In genomic region chr8:88325251-88325650, GRCm38 (mm10) we compare ENCODE assay signal across 21 mouse cellular contexts. TPM values are rescaled to one million over a fixed set of nuclear protein-coding genes. Genes with fewer than 3 reads are reported as not detected.
DNase-seq lines count a peak whose midpoint lies in the region; ATAC-seq and TF ChIP-seq lines count a peak whose summit lies in the region.
"Had no signal": no experiment of that assay in that cellular context is flagged by ENCODE, and none has a peak within 500 bp of the region (broad histone marks: within the 10 kb centered on the region; RNA-seq: fewer than 3 reads in every experiment).

No protein-coding gene starts in this region.

- intact Hi-C loops in left cerebral cortex, adult 2 months (cut with DNase I) = no loop called here

- no peak overlapping the region for H3K4me3 ChIP-seq in hindbrain, embryonic 16.5 days (ENCODE audit: low read length)
- no peak overlapping the region for H3K4me3 ChIP-seq in hindbrain, embryonic 13.5 days
- no peak overlapping the region for H3K4me3 ChIP-seq in lung, embryonic 14.5 days (ENCODE audit: low read depth, low read length)
- no peak overlapping the region for H3K4me3 ChIP-seq in myocyte
- no peak overlapping the region for H3K4me3 ChIP-seq in left cerebral cortex, adult 2 months
- H3K4me3 ChIP-seq: embryonic facial prominence, embryonic 13.5 days; erythroblast, embryonic 14.5 days; forebrain, embryonic 12.5 days; heart, embryonic 13.5 days; intestine, embryonic 15.5 days; kidney, embryonic 15.5 days; liver, embryonic 12.5 days; midbrain, embryonic 13.5 days had no signal

- DNase-seq in embryo, embryonic 10 days (ENCODE audit: low spot score) = peak; percentile 33
- no peak for DNase-seq in embryo, embryonic 10.5 days (ENCODE audit: low spot score)
- DNase-seq in lung, embryonic 14.5 days = peak; percentile 80
- no peak for DNase-seq in lung, postnatal 10 days
- DNase-seq in left cerebral cortex, adult 2 months (ENCODE audit: extremely low spot score in 1 of 2, low spot score in 2 of 2) = no peak
- DNase-seq: cerebellum, adult 9-10 months; gastrocnemius, postnatal 10 days; lung, adult 2 months; thymus, postnatal 36 days had no signal

- no peaks in the 10 kb centered on the region for H3K27me3 ChIP-seq in hindbrain, embryonic 16.5 days (replicated peaks; ENCODE audit: control insufficient read depth, insufficient read depth, low read length)
- no peaks in the 10 kb centered on the region for H3K27me3 ChIP-seq in hindbrain, embryonic 13.5 days
- no peaks in the 10 kb centered on the region for H3K27me3 ChIP-seq in lung, embryonic 14.5 days (ENCODE audit: insufficient read depth, low read length)
- H3K27me3 ChIP-seq in myocyte (ENCODE audit: control insufficient read depth, insufficient read depth, insufficient read length) = no peaks in the 10 kb centered on the region
- H3K27me3 ChIP-seq: embryonic facial prominence, embryonic 13.5 days; forebrain, embryonic 12.5 days; heart, embryonic 13.5 days; intestine, embryonic 15.5 days; kidney, embryonic 15.5 days; liver, embryonic 12.5 days; midbrain, embryonic 13.5 days had no signal

- 0 out of 2 replicates have a peak, but pooled peaks have one; percentile 25 for ATAC-seq in hindbrain, embryonic 16.5 days
- no peak for ATAC-seq in hindbrain, embryonic 13.5 days (ENCODE audit: low FRiP score)
- ATAC-seq in lung, embryonic 14.5 days (ENCODE audit: insufficient read depth) = peak; percentile 79
- ATAC-seq: intestine, embryonic 15.5 days; liver, embryonic 12.5 days; midbrain, embryonic 13.5 days had no signal

- H3K4me1 ChIP-seq in hindbrain, embryonic 16.5 days (ENCODE audit: control insufficient read depth, insufficient read depth, low read depth, low read length) = no peaks in the 10 kb centered on the region
- no peaks in the 10 kb centered on the region for H3K4me1 ChIP-seq in hindbrain, embryonic 13.5 days (replicated peaks)
- H3K4me1 ChIP-seq in lung, embryonic 14.5 days (ENCODE audit: insufficient read depth) = peaks cover 16% of the 10 kb centered on the region
- H3K4me1 ChIP-seq: embryonic facial prominence, embryonic 13.5 days; forebrain, embryonic 12.5 days; intestine, embryonic 15.5 days; kidney, embryonic 15.5 days; liver, embryonic 12.5 days; midbrain, embryonic 13.5 days had no signal

- TF ChIP-seq CTCF in lung, embryonic 14.5 days (IDR thresholded peaks at IDR 0.05; ENCODE audit: low read depth) = no peak
- no peak for TF ChIP-seq CTCF in left cerebral cortex, adult 2 months (IDR thresholded peaks at IDR 0.05)

- 60% methylated on average over 5 of the region's 5 CpGs for WGBS in hindbrain, embryonic 16.5 days
- WGBS in hindbrain, embryonic 13.5 days = 67% methylated on average over 5 of the region's 5 CpGs
- 8% methylated on average over 5 of the region's 5 CpGs for WGBS in lung, embryonic 14.5 days

- H3ac ChIP-seq in myocyte (ENCODE audit: control insufficient read depth, insufficient read length) = no peak overlapping the region

- H3K9ac ChIP-seq in hindbrain, embryonic 16.5 days (ENCODE audit: low read depth, low read length) = no peak overlapping the region
- H3K9ac ChIP-seq in hindbrain, embryonic 13.5 days = no peak overlapping the region
- H3K9ac ChIP-seq in lung, embryonic 14.5 days = no peak overlapping the region
- H3K9ac ChIP-seq: embryonic facial prominence, embryonic 13.5 days; forebrain, embryonic 12.5 days; heart, embryonic 13.5 days; hindbrain, embryonic 14.5 days; intestine, embryonic 15.5 days; kidney, embryonic 15.5 days; liver, embryonic 12.5 days; midbrain, embryonic 13.5 days had no signal

- peaks cover 6% of the 10 kb centered on the region for H3K36me3 ChIP-seq in hindbrain, embryonic 16.5 days (ENCODE audit: control insufficient read depth, insufficient read depth, low read length)
- H3K36me3 ChIP-seq in hindbrain, embryonic 13.5 days = peaks cover 64% of the 10 kb centered on the region
- H3K36me3 ChIP-seq in lung, embryonic 14.5 days (ENCODE audit: insufficient read depth) = peaks cover 61% of the 10 kb centered on the region
- H3K36me3 ChIP-seq in myocyte (ENCODE audit: control insufficient read depth, insufficient read depth) = peaks cover 66% of the 10 kb centered on the region

- H3K79me2 ChIP-seq in myocyte (ENCODE audit: control insufficient read depth, insufficient read depth) = no peaks in the 10 kb centered on the region

- TF ChIP-seq POLR2A in myocyte (IDR thresholded peaks at IDR 0.05; ENCODE audit: insufficient read length, low read depth) = no peak

- no peaks in the 10 kb centered on the region for H3K9me3 ChIP-seq in hindbrain, embryonic 16.5 days (ENCODE audit: control insufficient read depth, low read length)
- no peaks in the 10 kb centered on the region for H3K9me3 ChIP-seq in hindbrain, embryonic 13.5 days
- H3K9me3 ChIP-seq in lung, embryonic 14.5 days (ENCODE audit: low read depth, low read length) = no peaks in the 10 kb centered on the region
- H3K9me3 ChIP-seq: embryonic facial prominence, embryonic 13.5 days; forebrain, embryonic 12.5 days; heart, embryonic 13.5 days; intestine, embryonic 15.5 days; kidney, embryonic 15.5 days; liver, embryonic 12.5 days; midbrain, embryonic 13.5 days had no signal

- no peak overlapping the region for H3K4me2 ChIP-seq in hindbrain, embryonic 16.5 days (ENCODE audit: low read length)
- H3K4me2 ChIP-seq in hindbrain, embryonic 13.5 days = no peak overlapping the region
- H3K4me2 ChIP-seq in lung, embryonic 14.5 days = no peak overlapping the region
- no peak overlapping the region for H3K4me2 ChIP-seq in myocyte (ENCODE audit: low read depth)
- H3K4me2 ChIP-seq: embryonic facial prominence, embryonic 13.5 days; forebrain, embryonic 12.5 days; heart, embryonic 13.5 days; hindbrain, embryonic 14.5 days; intestine, embryonic 15.5 days; kidney, embryonic 15.5 days; liver, embryonic 12.5 days; midbrain, embryonic 13.5 days had no signal

- no peak overlapping the region for H3K27ac ChIP-seq in hindbrain, embryonic 16.5 days (ENCODE audit: low read depth, low read length)
- H3K27ac ChIP-seq in hindbrain, embryonic 13.5 days = no peak overlapping the region
- H3K27ac ChIP-seq in lung, embryonic 14.5 days (ENCODE audit: low read depth) = peak overlapping the region; percentile 43
- H3K27ac ChIP-seq in left cerebral cortex, adult 2 months = no peak overlapping the region
- H3K27ac ChIP-seq: embryonic facial prominence, embryonic 13.5 days; forebrain, embryonic 12.5 days; heart, embryonic 13.5 days; hindbrain, embryonic 14.5 days; intestine, embryonic 15.5 days; kidney, embryonic 15.5 days; liver, embryonic 12.5 days; midbrain, embryonic 13.5 days had no signal

TF ChIP-seq in myocyte, 11 proteins besides CTCF, POLR2A, EP300 and RAD21:
- TF ChIP-seq POLR2AphosphoS2 (IDR thresholded peaks at IDR 0.05; ENCODE audit: insufficient read length, low read depth) (peak; percentile 15), TCF3 (IDR thresholded peaks at IDR 0.05; ENCODE audit: insufficient read length, low read depth) (no peak), USF1 (IDR thresholded peaks at IDR 0.05; ENCODE audit: low read depth) (no peak), MYOG (IDR thresholded peaks at IDR 0.05; ENCODE audit: control insufficient read depth in 1 of 3, insufficient read depth in 1 of 3, insufficient read length in 2 of 3, low read depth in 2 of 3) (no peak)

RNA-seq across cellular contexts. Expression of gene Brd7, which starts 36.7 kb away (rescaled TPM):
- 37.6 and 58.2 TPM in 2 replicates for polyA plus RNA-seq in hindbrain, embryonic 16.5 days (2015; fragmentation: Nextera tagmentation; extraction: Ambion mirVana)
- polyA plus RNA-seq in hindbrain, embryonic 13.5 days (2015; fragmentation: Nextera tagmentation; extraction: Ambion mirVana) = 69.3 and 71.7 TPM in 2 replicates
- polyA plus RNA-seq in lung, embryonic 14.5 days (2014; fragmentation: Nextera tagmentation; extraction: Ambion mirVana) = 87.3 and 89.6 TPM in 2 replicates
- polyA plus RNA-seq in myocyte (2012; fragmentation: generic; extraction: Trizol) = 52.7 TPM
- 10 to 100 TPM; 45.6 to 57.3 TPM for total RNA-seq in left cerebral cortex, adult 2 months (2021)

RNA-seq across cellular contexts. Expression of gene Adcy7, which starts 53.0 kb away (rescaled TPM):
- 7.0 and 8.3 TPM in 2 replicates for polyA plus RNA-seq in hindbrain, embryonic 16.5 days (2015; fragmentation: Nextera tagmentation; extraction: Ambion mirVana)
- 2.3 and 2.7 TPM in 2 replicates for polyA plus RNA-seq in hindbrain, embryonic 13.5 days (2015; fragmentation: Nextera tagmentation; extraction: Ambion mirVana)
- polyA plus RNA-seq in lung, embryonic 14.5 days (2014; fragmentation: Nextera tagmentation; extraction: Ambion mirVana) = 11.3 and 12.4 TPM in 2 replicates
- polyA plus RNA-seq in myocyte (2012; fragmentation: generic; extraction: Trizol) = 72.3 TPM
- 1 to 10 TPM; 4.1 to 4.8 TPM for total RNA-seq in left cerebral cortex, adult 2 months (2021)

Comparison
In these comparisons a context has a peak if more than half of its experiments do, and no peak if none do; other contexts are left out.
1. DNase-seq: peak in embryo, embryonic 10 days (single experiment) and lung, embryonic 14.5 days (single experiment); none in embryo, embryonic 10.5 days (single experiment), lung, postnatal 10 days (single experiment) and left cerebral cortex, adult 2 months (0 of 2).